Mouse (Mus musculus): ENCODE data around the gene Ubap2. TPM values are rescaled to one million over a fixed set of nuclear protein-coding genes. Genes with fewer than 3 reads are reported as not detected.

Gene Ubap2
- total RNA-seq, 2 experiments from 2014 or later = 96.3 to 96.7 TPM

DNA sequence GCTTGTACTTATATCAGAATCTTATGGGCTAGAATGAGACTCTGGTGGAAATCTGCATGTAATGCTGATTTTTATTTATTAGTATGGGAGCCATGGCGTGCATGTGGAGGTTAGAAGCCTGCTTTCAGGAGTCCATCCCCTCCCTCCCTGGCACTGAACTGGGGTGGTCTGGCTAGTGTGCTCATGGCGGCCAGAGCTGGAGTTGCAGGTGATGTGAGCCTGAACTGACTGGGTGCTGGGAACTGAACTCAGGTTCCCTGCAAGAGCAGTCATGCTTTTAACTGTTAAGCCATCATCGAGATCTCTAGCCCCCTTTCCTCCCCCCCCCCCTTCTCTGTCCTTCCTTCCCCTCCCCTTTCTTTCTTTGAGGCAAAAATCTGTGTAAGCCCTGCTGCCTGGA is 125.1 kb downstream of the Ubap2 start:
- no peak for TF ChIP-seq CTCF (IDR thresholded peaks at IDR 0.05)
- intact Hi-C loops (cut with DNase I) = no loop called here
- H3K4me3 ChIP-seq = no peak overlapping the region
- DNase-seq = no peak
- H3K27ac ChIP-seq = no peak overlapping the region

Other genes starting within 250 kb of the Ubap2 start
- 10 to 100 TPM in 1 of 2 experiments, 1 to 10 TPM in 1; 9.3 to 11.2 TPM for gene Aqp7, start 227.0 kb downstream of the Ubap2 start, total RNA-seq (2021)
- not detected for gene Aqp3, start 177.0 kb downstream of the Ubap2 start, total RNA-seq (2021)
- gene Nol6, start 150.7 kb downstream of the Ubap2 start, total RNA-seq (2021) = 10 to 100 TPM; 13.9 to 17.5 TPM
- 100 to 1,000 TPM; 152 to 193 TPM for gene Ube2r2, start 139.4 kb downstream of the Ubap2 start, total RNA-seq (2021)
- gene Dcaf12, start 39.7 kb upstream of the Ubap2 start, total RNA-seq (2021) = 10 to 100 TPM; 27.3 to 28.9 TPM
- gene Ubap1, start 73.9 kb upstream of the Ubap2 start, total RNA-seq (2021) = 10 to 100 TPM; 35.7 to 39.2 TPM
- gene Kif24, start 189.7 kb upstream of the Ubap2 start, total RNA-seq (2021) = under 1 TPM; 0.31 to 0.33 TPM
- 10 to 100 TPM; 22.7 to 27.6 TPM for gene Nudt2, start 190.0 kb upstream of the Ubap2 start, total RNA-seq (2021)
- gene AI464131, start 227.9 kb upstream of the Ubap2 start, total RNA-seq (2021) = 10 to 100 TPM; 75.0 to 87.5 TPM
- under 1 TPM in 1 of 2 experiments, not detected in 1; 0.67 TPM for gene 1110017D15Rik, start 242.2 kb upstream of the Ubap2 start, total RNA-seq (2021)